Comparison of ENCODE assay signal across 24 mouse cellular contexts in the genomic region with DNA sequence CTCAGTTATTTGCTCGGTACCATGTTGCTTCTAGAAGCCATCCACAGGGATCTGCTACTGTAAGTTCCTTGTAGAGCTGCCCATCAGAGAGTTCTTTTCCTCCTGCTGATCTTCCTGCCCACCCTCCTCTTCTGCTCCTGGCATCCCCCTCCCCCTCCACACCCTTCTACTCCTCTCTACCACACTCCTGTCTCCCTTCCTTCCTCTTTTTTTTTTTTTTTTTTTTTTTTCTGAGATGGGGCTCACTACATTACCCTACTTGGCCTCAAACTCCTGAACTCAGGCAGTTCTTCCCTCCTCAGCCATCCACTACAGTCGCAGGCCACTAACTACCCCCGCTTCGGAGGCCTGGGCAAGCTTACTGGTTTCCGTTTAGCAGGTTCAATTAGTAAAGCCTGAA. TPM values are rescaled to one million over a fixed set of nuclear protein-coding genes. Genes with fewer than 3 reads are reported as not detected.
"Had no signal": no experiment of that assay in that cellular context is flagged by ENCODE, and none has a peak within 500 bp of the region (broad histone marks: within the 10 kb centered on the region; RNA-seq: fewer than 3 reads in every experiment).

No protein-coding gene starts in this region.

- H3K4me2 ChIP-seq: lung, embryonic 14.5 days; midbrain, embryonic 12.5 days; neural tube, embryonic 12.5 days; stomach, embryonic 15.5 days had no signal

- DNase-seq: lung, adult 18-20 months; lung, embryonic 14.5 days; lung, postnatal 10 days; lung, postnatal 36 days; midbrain, embryonic 14.5 days; right cerebral cortex, postnatal 14 days; thymus, adult 18-20 months; thymus, postnatal 14 days; thymus, postnatal 36 days had no signal

- ATAC-seq: midbrain, embryonic 16.5 days had no signal

- H3K36me3 ChIP-seq: midbrain, embryonic 10.5 days; midbrain, embryonic 12.5 days; neural tube, embryonic 12.5 days; stomach, embryonic 15.5 days had no signal

- H3K9me3 ChIP-seq: midbrain, embryonic 10.5 days; midbrain, embryonic 12.5 days; neural tube, embryonic 12.5 days; stomach, embryonic 15.5 days had no signal

- H3K9ac ChIP-seq: lung, embryonic 14.5 days; midbrain, embryonic 12.5 days; neural tube, embryonic 12.5 days; stomach, embryonic 15.5 days had no signal

- H3K4me1 ChIP-seq: midbrain, embryonic 12.5 days; neural tube, embryonic 12.5 days; stomach, embryonic 15.5 days had no signal

- H3K27me3 ChIP-seq: midbrain, embryonic 12.5 days; neural tube, embryonic 12.5 days; stomach, embryonic 15.5 days had no signal

- H3K4me3 ChIP-seq: midbrain, embryonic 10.5 days; midbrain, embryonic 12.5 days; neural tube, embryonic 12.5 days; stomach, embryonic 15.5 days had no signal

- H3K27ac ChIP-seq: macrophage; midbrain, embryonic 10.5 days; midbrain, embryonic 12.5 days; neural tube, embryonic 12.5 days; stomach, embryonic 15.5 days; stomach, postnatal 0 days had no signal

RNA-seq across cellular contexts. Expression of a gene that starts 18.1 kb away (rescaled TPM):
- total RNA-seq: megakaryocyte, adult 5-6 weeks; megakaryocyte-erythroid progenitor cell, adult 5-6 weeks; monocyte, adult 5-6 weeks; neutrophil, adult 5-6 weeks had no signal
- polyA plus RNA-seq: macrophage; midbrain, embryonic 14.5 days had no signal

RNA-seq across cellular contexts. Expression of a gene that starts 18.3 kb away (rescaled TPM):
- total RNA-seq: megakaryocyte, adult 5-6 weeks; megakaryocyte-erythroid progenitor cell, adult 5-6 weeks; monocyte, adult 5-6 weeks; neutrophil, adult 5-6 weeks had no signal
- polyA plus RNA-seq: liver, embryonic 16.5 days; lung, embryonic 14.5 days; lung, embryonic 16.5 days; macrophage; midbrain, embryonic 10.5 days; midbrain, embryonic 12.5 days; midbrain, embryonic 16.5 days; neural tube, embryonic 14.5 days; spleen, adult 2 months had no signal
